Mouse (Mus musculus) heart, embryonic 11.5 days (tissue): ENCODE results near the gene Pdk4. TPM values are rescaled to one million over a fixed set of nuclear protein-coding genes. Genes with fewer than 3 reads are reported as not detected.
A peak's percentile ranks its signal among the peaks of the same experiment; 100 is the strongest.

Source experiments
- ATAC-seq: fragments of 200-750 bp; cut with Nextera tagmentation; replicated peaks from 2 replicates; pipeline ENCODE4 v1.8.0; 2017; ENCODE audit warnings: moderate library complexity; ENCODE audit not compliant: insufficient number of reproducible peaks, low FRiP score, low TSS enrichment
- H3K27ac ChIP-seq: fragments of 300-500 bp; sonication (generic); 2 replicates; pipeline ENCODE4 v1.5.1; 2014; ENCODE audit warnings: mild to moderate bottlenecking, low read depth, low read length
- H3K27me3 ChIP-seq: fragments of 300-500 bp; sonication (generic); 2 replicates; pipeline ENCODE4 v1.6.1; 2014; ENCODE audit warnings: mild to moderate bottlenecking, low read length, mixed read lengths; ENCODE audit not compliant: control insufficient read depth, insufficient read depth
- H3K36me3 ChIP-seq: fragments of 300-500 bp; sonication (generic); 2 replicates; pipeline ENCODE4 v1.6.1; 2014; ENCODE audit warnings: mild to moderate bottlenecking, low read length, moderate library complexity, mixed read lengths; ENCODE audit not compliant: control insufficient read depth, insufficient read depth
- H3K4me1 ChIP-seq: fragments of 300-500 bp; sonication (generic); 2 replicates; pipeline ENCODE4 v1.6.1; 2014; ENCODE audit warnings: low read length; ENCODE audit not compliant: control insufficient read depth, insufficient read depth
- H3K4me2 ChIP-seq: fragments of 300-500 bp; sonication (generic); 2 replicates; pipeline ENCODE4 v1.6.1; 2014; ENCODE audit warnings: mild to moderate bottlenecking, moderate library complexity
- H3K4me3 ChIP-seq: fragments of 300-500 bp; sonication (generic); 2 replicates; pipeline ENCODE4 v1.5.1; 2014; ENCODE audit warnings: low read depth, low read length
- H3K9ac ChIP-seq: fragments of 300-500 bp; sonication (generic); 2 replicates; pipeline ENCODE4 v1.6.1; 2014; ENCODE audit warnings: mild to moderate bottlenecking, low read depth, low read length, moderate library complexity
- H3K9me3 ChIP-seq: fragments of 300-500 bp; sonication (generic); replicated peaks from 2 replicates; pipeline ENCODE4 v1.6.1; 2016; ENCODE audit warnings: low read length; ENCODE audit not compliant: control insufficient read depth
- WGBS: fragments of 180-500 bp; shearing (Covaris S2); extraction: QIAGEN DNeasy Blood & Tissue Kit; methylation state at CpG from one replicate; pipeline ENCODE4 v1.1.7; 2014; ENCODE audit not compliant: insufficient replicate concordance; 5-methylcytosine and 5-hydroxymethylcytosine counted together
- polyA plus RNA-seq: library from polyadenylated mRNA; unstranded; fragments of >200 nt; fragmentation: Nextera tagmentation; extraction: Ambion mirVana; gene quantifications from 2 replicates; pipeline ENCODE4 v1.2.1, GENCODE M21; 2014

Pdk4 gene
- polyA plus RNA-seq, 1 experiment from 2014 or later = 18.6 TPM

GRCm38 (mm10) chr6:5502810-5503209, 6.7 kb upstream of the Pdk4 start:
- Histone ChIP-seq H3K27me3 (no peaks in the 10 kb centered on the region), H3K4me1 (no peaks in the 10 kb centered on the region), H3K9me3 (no peaks in the 10 kb centered on the region), H3K36me3 (no peaks in the 10 kb centered on the region), H3K27ac (no peak overlapping the region), H3K4me3 (no peak overlapping the region), H3K4me2 (no peak overlapping the region), H3K9ac (no peak overlapping the region)
- no peak for ATAC-seq
- 81% methylated on average over 1 of the region's 1 CpGs for WGBS

GRCm38 (mm10) chr6:5501551-5501950, 5.4 kb upstream of the Pdk4 start:
- Histone ChIP-seq H3K9me3 (no peaks in the 10 kb centered on the region), H3K4me3 (no peak overlapping the region), H3K4me1 (no peaks in the 10 kb centered on the region), H3K4me2 (no peak overlapping the region), H3K36me3 (no peaks in the 10 kb centered on the region), H3K27me3 (no peaks in the 10 kb centered on the region), H3K27ac (no peak overlapping the region), H3K9ac (no peak overlapping the region)
- WGBS = 84% methylated on average over 10 of the region's 10 CpGs
- no peak for ATAC-seq

- Histone ChIP-seq H3K36me3 (no peaks in the 10 kb centered on the region), H3K27me3 (no peaks in the 10 kb centered on the region), H3K27ac (no peak overlapping the region), H3K4me1 (no peaks in the 10 kb centered on the region), H3K4me2 (no peak overlapping the region), H3K4me3 (no peak overlapping the region), H3K9me3 (no peaks in the 10 kb centered on the region), H3K9ac (no peak overlapping the region)
- ATAC-seq = no peak
- 82% methylated on average over 11 of the region's 11 CpGs for WGBS
Observed at GRCm38 (mm10) chr6:5498740-5499139, 2.6 kb upstream of the Pdk4 start.

- Histone ChIP-seq H3K4me1 (no peaks in the 10 kb centered on the region), H3K4me2 (peak overlapping the region; percentile 89), H3K36me3 (no peaks in the 10 kb centered on the region), H3K9ac (no peak overlapping the region), H3K27ac (peak overlapping the region; percentile 68), H3K9me3 (no peaks in the 10 kb centered on the region), H3K4me3 (peak overlapping the region; percentile 67), H3K27me3 (no peaks in the 10 kb centered on the region)
- 0 out of 2 replicates have a peak, but pooled peaks have one; percentile 3 for ATAC-seq
- WGBS = 39% methylated on average over 3 of the region's 3 CpGs
Observed at GRCm38 (mm10) chr6:5496854-5497235, 736 bp upstream of the Pdk4 start.

GRCm38 (mm10) chr6:5485028-5485427, 11.1 kb downstream of the Pdk4 start:
- no peak overlapping the region for H3K9ac ChIP-seq
- H3K4me1 ChIP-seq = no peaks in the 10 kb centered on the region
- no peak overlapping the region for H3K4me2 ChIP-seq
- no peaks in the 10 kb centered on the region for H3K27me3 ChIP-seq
- WGBS = 84% methylated on average over 7 of the region's 7 CpGs
- H3K4me3 ChIP-seq = no peak overlapping the region
- ATAC-seq = no peak
- peaks cover 14% of the 10 kb centered on the region for H3K36me3 ChIP-seq
- H3K27ac ChIP-seq = no peak overlapping the region
- no peaks in the 10 kb centered on the region for H3K9me3 ChIP-seq

GRCm38 (mm10) chr6:5482270-5482783, 13.8 kb downstream of the Pdk4 start:
- no peak overlapping the region for H3K4me2 ChIP-seq
- peaks cover 14% of the 10 kb centered on the region for H3K36me3 ChIP-seq
- no peak overlapping the region for H3K27ac ChIP-seq
- no peak for ATAC-seq
- no peak overlapping the region for H3K4me3 ChIP-seq
- H3K4me1 ChIP-seq = no peaks in the 10 kb centered on the region
- H3K9ac ChIP-seq = no peak overlapping the region
- no peaks in the 10 kb centered on the region for H3K27me3 ChIP-seq
- WGBS = 65% methylated on average over 3 of the region's 3 CpGs
- H3K9me3 ChIP-seq = no peaks in the 10 kb centered on the region

GRCm38 (mm10) chr6:5481066-5481465, 15.0 kb downstream of the Pdk4 start:
- 82% methylated on average over 2 of the region's 2 CpGs for WGBS
- Histone ChIP-seq H3K27me3 (no peaks in the 10 kb centered on the region), H3K9ac (no peak overlapping the region), H3K36me3 (peaks cover 6% of the 10 kb centered on the region), H3K4me2 (no peak overlapping the region), H3K9me3 (no peaks in the 10 kb centered on the region), H3K4me1 (no peaks in the 10 kb centered on the region), H3K4me3 (no peak overlapping the region), H3K27ac (no peak overlapping the region)
- no peak for ATAC-seq

- no peak overlapping the region for H3K4me2 ChIP-seq
- H3K9ac ChIP-seq = no peak overlapping the region
- no peaks in the 10 kb centered on the region for H3K4me1 ChIP-seq
- no peaks in the 10 kb centered on the region for H3K36me3 ChIP-seq
- 52% methylated on average over 1 of the region's 1 CpGs for WGBS
- H3K4me3 ChIP-seq = no peak overlapping the region
- H3K27me3 ChIP-seq = no peaks in the 10 kb centered on the region
- H3K9me3 ChIP-seq = no peaks in the 10 kb centered on the region
- H3K27ac ChIP-seq = no peak overlapping the region
- no peak for ATAC-seq
Observed at GRCm38 (mm10) chr6:5474021-5474420, 22.1 kb downstream of the Pdk4 start.

GRCm38 (mm10) chr6:5472692-5473091, 23.4 kb downstream of the Pdk4 start:
- ATAC-seq = no peak
- Histone ChIP-seq H3K9ac (no peak overlapping the region), H3K36me3 (no peaks in the 10 kb centered on the region), H3K27me3 (no peaks in the 10 kb centered on the region), H3K4me1 (no peaks in the 10 kb centered on the region), H3K4me3 (no peak overlapping the region), H3K9me3 (no peaks in the 10 kb centered on the region), H3K4me2 (no peak overlapping the region), H3K27ac (no peak overlapping the region)
- WGBS = 89% methylated on average over 2 of the region's 2 CpGs
